ENCODE assay signal across 33 mouse cellular contexts in genomic region chr16:26951601-26952000, GRCm38 (mm10). TPM values are rescaled to one million over a fixed set of nuclear protein-coding genes. Genes with fewer than 3 reads are reported as not detected.
"Had no signal": no experiment of that assay in that cellular context is flagged by ENCODE, and none has a peak within 500 bp of the region (broad histone marks: within the 10 kb centered on the region; RNA-seq: fewer than 3 reads in every experiment).

No protein-coding gene starts in this region.

- ATAC-seq: forebrain, embryonic 13.5 days; forebrain, embryonic 14.5 days; forebrain, embryonic 15.5 days; forebrain, embryonic 16.5 days; forebrain, postnatal 0 days had no signal

- H3K9me3 ChIP-seq: embryonic facial prominence, embryonic 12.5 days; forebrain, embryonic 10.5 days; forebrain, embryonic 12.5 days; forebrain, embryonic 13.5 days; forebrain, embryonic 15.5 days; heart, embryonic 10.5 days had no signal

- DNase-seq: cerebellum, adult 8-10 months; cerebellum, adult 9-10 months; cerebellum, adult 9-11 months; cerebellum, postnatal 10 days; cerebellum, postnatal 14 days; cerebellum, postnatal 25 days; cerebellum, postnatal 36 days; embryo, embryonic 11 days; forebrain, postnatal 0 days; gastrocnemius, adult 2 months; gastrocnemius, postnatal 10 days; gastrocnemius, postnatal 14 days; gastrocnemius, postnatal 25 days; gastrocnemius, postnatal 36 days; heart, adult 11 months; heart, adult 18-20 months; heart, adult 2 months had no signal

- H3K9ac ChIP-seq: embryonic facial prominence, embryonic 12.5 days; forebrain, embryonic 12.5 days; forebrain, embryonic 13.5 days; forebrain, embryonic 15.5 days; forebrain, postnatal 0 days had no signal

- H3K36me3 ChIP-seq: embryonic facial prominence, embryonic 12.5 days; forebrain, embryonic 10.5 days; forebrain, embryonic 12.5 days; forebrain, embryonic 15.5 days; heart, embryonic 10.5 days had no signal

- H3K27me3 ChIP-seq: embryonic facial prominence, embryonic 12.5 days; forebrain, embryonic 12.5 days; forebrain, embryonic 13.5 days; forebrain, embryonic 15.5 days had no signal

- H3K4me2 ChIP-seq: embryonic facial prominence, embryonic 12.5 days; forebrain, embryonic 12.5 days; forebrain, embryonic 13.5 days; forebrain, embryonic 15.5 days; heart, embryonic 11.5 days had no signal

- H3K4me3 ChIP-seq: embryonic facial prominence, embryonic 12.5 days; erythroblast, embryonic 14.5 days; forebrain, embryonic 10.5 days; forebrain, embryonic 12.5 days; forebrain, embryonic 13.5 days; forebrain, embryonic 15.5 days; gastrocnemius, adult 2 months; heart, adult 2 months; heart, embryonic 10.5 days had no signal

- H3K27ac ChIP-seq: embryonic facial prominence, embryonic 12.5 days; forebrain, embryonic 10.5 days; forebrain, embryonic 12.5 days; forebrain, embryonic 13.5 days; forebrain, embryonic 15.5 days; gastrocnemius, adult 2 months; heart, adult 2 months; heart, embryonic 10.5 days had no signal

- H3K4me1 ChIP-seq: embryonic facial prominence, embryonic 12.5 days; forebrain, embryonic 10.5 days; forebrain, embryonic 12.5 days; forebrain, embryonic 13.5 days; forebrain, embryonic 15.5 days; heart, embryonic 10.5 days had no signal

RNA-seq across cellular contexts. Expression of gene Gmnc, which starts 39.9 kb away (rescaled TPM):
- total RNA-seq: common myeloid progenitor, adult 5-6 weeks; gastrocnemius, adult 18-20 months; gastrocnemius, adult 2 months; gastrocnemius, adult 8-10 months; gastrocnemius, postnatal 14 days; gastrocnemius, postnatal 25 days; gastrocnemius, postnatal 36 days; gastrocnemius, postnatal 4 days; granulocyte monocyte progenitor cell, adult 5-6 weeks had no signal
- polyA plus RNA-seq: embryonic facial prominence, embryonic 11.5 days; erythroblast, embryonic 14.5 days; heart, embryonic 10.5 days; heart, embryonic 11.5 days had no signal
